Mouse (Mus musculus) neural tube, embryonic 14.5 days (tissue): ENCODE data around the gene Nbeal1. TPM values are rescaled to one million over a fixed set of nuclear protein-coding genes. Genes with fewer than 3 reads are reported as not detected.

ENCODE experiments used
- ATAC-seq: fragments of 200-750 bp; cut with Nextera tagmentation; 2 replicates; pipeline ENCODE4 v1.8.0; 2017; ENCODE audit warnings: low read depth, mild to moderate bottlenecking, moderate TSS enrichment, moderate library complexity
- H3K27ac ChIP-seq: fragments of 300-500 bp; sonication (generic); 2 replicates; pipeline ENCODE4 v1.5.1; 2014; ENCODE audit warnings: low read depth, mild to moderate bottlenecking, control low read depth, low read length, moderate library complexity, mixed read lengths
- H3K27me3 ChIP-seq: fragments of 300-500 bp; sonication (generic); 2 replicates; pipeline ENCODE4 v1.6.1; 2014; ENCODE audit warnings: low read length; ENCODE audit not compliant: control insufficient read depth, insufficient read depth
- H3K36me3 ChIP-seq: fragments of 300-500 bp; sonication (generic); 2 replicates; pipeline ENCODE4 v1.6.1; 2014; ENCODE audit warnings: low read length, mixed read lengths; ENCODE audit not compliant: control insufficient read depth, insufficient read depth
- H3K4me1 ChIP-seq: fragments of 300-500 bp; sonication (generic); 2 replicates; pipeline ENCODE4 v1.6.1; 2014; ENCODE audit warnings: low read length; ENCODE audit not compliant: control insufficient read depth, insufficient read depth
- H3K4me2 ChIP-seq: fragments of 300-500 bp; sonication (generic); 2 replicates; pipeline ENCODE4 v1.6.1; 2014; ENCODE audit warnings: mild to moderate bottlenecking, low read depth, low read length, control low read depth
- H3K4me3 ChIP-seq: fragments of 300-500 bp; sonication (generic); 2 replicates; pipeline ENCODE4 v1.5.1; 2014; ENCODE audit warnings: low read depth, low read length, control low read depth, mixed read lengths
- H3K9ac ChIP-seq: fragments of 300-500 bp; sonication (generic); replicated peaks from 2 replicates; pipeline ENCODE4 v1.6.1; 2014; ENCODE audit warnings: low read depth, mild to moderate bottlenecking, control low read depth, low read length, mixed read lengths
- H3K9me3 ChIP-seq: fragments of 300-500 bp; sonication (generic); 2 replicates; pipeline ENCODE4 v1.6.1; 2016; ENCODE audit warnings: low read length; ENCODE audit not compliant: control insufficient read depth
- WGBS: fragments of 180-500 bp; shearing (Covaris S2); extraction: QIAGEN DNeasy Blood & Tissue Kit; methylation state at CpG from one replicate; pipeline ENCODE4 v1.1.7; 2014; 5-methylcytosine and 5-hydroxymethylcytosine counted together
- polyA plus RNA-seq: library from polyadenylated mRNA; unstranded; fragments of >200 nt; fragmentation: Nextera tagmentation; extraction: Ambion mirVana; gene quantifications from 2 replicates; pipeline ENCODE4 v1.2.1, GENCODE M21; 2014

The Nbeal1 gene
- polyA plus RNA-seq, 1 experiment from 2014 or later: 13.7 TPM

DNA sequence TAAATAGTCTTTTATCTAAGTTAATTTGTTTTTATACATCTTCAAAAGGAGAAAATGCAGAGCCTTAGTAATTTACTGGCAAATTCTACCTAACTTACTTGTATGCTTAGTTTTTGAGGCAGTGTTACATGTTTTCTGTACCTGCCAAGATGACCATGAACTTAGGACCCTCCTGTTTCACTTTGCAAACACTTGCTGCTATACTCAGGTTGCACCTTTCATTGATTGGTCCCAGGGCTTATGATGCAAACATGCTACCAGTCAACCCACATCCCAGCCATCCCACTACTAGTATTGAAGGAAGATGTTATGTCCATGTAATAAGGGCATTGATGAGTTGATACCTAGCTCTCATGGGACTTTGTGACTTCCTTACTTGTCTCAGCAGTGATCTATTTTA lies 88.9 kb downstream of the Nbeal1 start:
- no peak for ATAC-seq
- no peaks in the 10 kb centered on the region for H3K27me3 ChIP-seq
- no peaks in the 10 kb centered on the region for H3K4me1 ChIP-seq
- no peak overlapping the region for H3K27ac ChIP-seq
- no peak overlapping the region for H3K9ac ChIP-seq
- no peaks in the 10 kb centered on the region for H3K9me3 ChIP-seq
- peaks cover 16% of the 10 kb centered on the region for H3K36me3 ChIP-seq
- no peak overlapping the region for H3K4me3 ChIP-seq
- H3K4me2 ChIP-seq: no peak overlapping the region

DNA sequence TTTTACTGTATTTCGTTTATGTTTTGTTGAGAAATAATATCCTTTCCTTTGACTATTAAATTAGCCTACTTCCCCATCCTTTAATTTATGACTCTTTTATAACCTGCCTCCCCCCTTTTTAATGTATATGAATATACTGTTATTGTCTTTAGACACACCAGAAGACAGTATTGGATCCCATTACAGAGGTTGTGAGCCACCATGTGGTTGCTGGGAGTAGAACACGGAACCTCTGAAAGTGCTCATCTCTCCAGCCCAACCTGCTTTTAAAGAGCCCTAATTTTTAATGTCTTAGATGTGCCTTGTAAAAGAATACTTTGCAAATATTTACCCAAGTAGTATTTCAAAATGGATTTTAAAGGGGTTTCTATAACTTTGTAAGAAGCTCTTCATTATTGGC lies 92.1 kb downstream of the Nbeal1 start:
- no peak overlapping the region for H3K9ac ChIP-seq
- H3K9me3 ChIP-seq: no peaks in the 10 kb centered on the region
- no peaks in the 10 kb centered on the region for H3K27me3 ChIP-seq
- ATAC-seq: no peak
- no peak overlapping the region for H3K4me2 ChIP-seq
- 72% methylated on average over 2 of the region's 2 CpGs for WGBS
- peaks cover 6% of the 10 kb centered on the region; the same call in 1 of the 2 replicates for H3K36me3 ChIP-seq
- no peaks in the 10 kb centered on the region for H3K4me1 ChIP-seq
- H3K4me3 ChIP-seq: no peak overlapping the region
- no peak overlapping the region for H3K27ac ChIP-seq

DNA sequence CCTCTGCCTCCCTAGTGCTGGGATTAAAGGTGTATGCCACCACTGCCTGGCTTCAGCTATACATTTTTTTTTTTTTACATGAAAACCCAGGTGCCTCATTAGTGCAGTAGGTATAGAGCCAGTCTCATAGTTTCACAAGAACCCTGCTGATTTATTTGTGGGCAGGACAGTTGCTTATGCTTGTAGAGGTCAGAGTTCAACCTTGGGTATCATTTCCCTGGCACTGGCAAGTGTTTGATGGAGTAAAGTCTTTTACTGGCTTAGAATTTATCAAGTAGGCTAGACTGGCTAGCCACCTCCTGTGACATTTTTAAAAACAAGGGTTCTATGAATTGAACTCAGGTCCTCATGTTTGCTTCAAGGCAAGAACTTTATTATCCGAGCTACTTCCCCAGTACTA lies 113.5 kb downstream of the Nbeal1 start:
- Histone ChIP-seq H3K27me3 (no peaks in the 10 kb centered on the region), H3K9ac (no peak overlapping the region), H3K9me3 (no peaks in the 10 kb centered on the region), H3K4me1 (no peaks in the 10 kb centered on the region), H3K4me2 (no peak overlapping the region), H3K36me3 (peaks cover 29% of the 10 kb centered on the region), H3K27ac (no peak overlapping the region), H3K4me3 (no peak overlapping the region)
- ATAC-seq: no peak
- 81% methylated on average over 1 of the region's 1 CpGs for WGBS

DNA sequence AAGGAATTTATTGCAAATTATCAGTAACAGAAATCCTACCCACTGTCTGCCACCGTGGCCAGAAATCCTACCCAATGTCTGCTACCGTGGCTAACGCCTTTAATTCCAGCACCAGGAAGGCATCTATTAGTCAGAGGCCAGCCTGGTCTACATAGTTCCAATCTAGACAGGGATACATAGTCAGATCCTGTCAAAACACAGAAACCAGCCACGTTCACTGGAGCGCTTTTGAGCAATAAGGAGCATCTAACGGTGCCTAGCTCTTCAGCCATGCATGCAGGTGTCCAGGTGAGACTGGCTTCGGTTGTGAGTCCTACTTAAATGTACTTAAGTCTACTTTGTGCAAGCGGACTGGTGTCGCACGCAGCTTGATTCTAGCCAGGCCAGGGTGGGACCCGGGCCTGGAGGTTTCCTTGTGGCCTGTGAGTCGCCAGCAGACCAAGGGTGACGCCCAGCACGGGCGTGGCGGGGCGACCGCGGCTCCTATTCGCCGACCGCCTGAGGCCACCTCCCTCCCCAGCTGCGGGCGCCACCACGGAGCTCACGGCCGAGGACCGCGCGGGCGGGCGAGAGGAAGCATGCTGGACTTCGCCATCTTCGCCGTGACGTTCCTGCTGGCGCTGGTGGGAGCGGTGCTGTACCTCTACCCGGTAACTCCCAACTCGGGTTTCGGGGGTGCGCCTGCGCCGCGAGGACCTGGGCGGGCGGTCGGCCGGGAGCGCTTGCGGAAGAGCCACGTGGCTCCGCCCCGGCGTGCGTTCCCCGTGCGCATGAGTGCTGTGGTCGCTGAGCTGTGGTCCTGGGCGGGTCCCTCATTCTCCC lies 162.6 kb downstream of the Nbeal1 start, which contains the start of gene Cyp20a1:
Gene Cyp20a1, plus strand, starts transcription at position 516 of the 822 bp plus-strand sequence.
- Histone ChIP-seq H3K4me1 (peaks cover 4% of the 10 kb centered on the region; the same call in 1 of the 2 replicates), H3K9me3 (no peaks in the 10 kb centered on the region), H3K4me3 (peak within 1 kb of the TSS; percentile 71), H3K9ac (peak within 1 kb of the TSS; percentile 72), H3K27me3 (no peaks in the 10 kb centered on the region), H3K27ac (peak within 1 kb of the TSS; percentile 85), H3K4me2 (peak within 1 kb of the TSS; percentile 86), H3K36me3 (peaks cover 6% of the 10 kb centered on the region; the same call in 1 of the 2 replicates)
- ATAC-seq: peak; percentile 98
- 1% methylated on average over 46 of the region's 60 CpGs for WGBS

DNA sequence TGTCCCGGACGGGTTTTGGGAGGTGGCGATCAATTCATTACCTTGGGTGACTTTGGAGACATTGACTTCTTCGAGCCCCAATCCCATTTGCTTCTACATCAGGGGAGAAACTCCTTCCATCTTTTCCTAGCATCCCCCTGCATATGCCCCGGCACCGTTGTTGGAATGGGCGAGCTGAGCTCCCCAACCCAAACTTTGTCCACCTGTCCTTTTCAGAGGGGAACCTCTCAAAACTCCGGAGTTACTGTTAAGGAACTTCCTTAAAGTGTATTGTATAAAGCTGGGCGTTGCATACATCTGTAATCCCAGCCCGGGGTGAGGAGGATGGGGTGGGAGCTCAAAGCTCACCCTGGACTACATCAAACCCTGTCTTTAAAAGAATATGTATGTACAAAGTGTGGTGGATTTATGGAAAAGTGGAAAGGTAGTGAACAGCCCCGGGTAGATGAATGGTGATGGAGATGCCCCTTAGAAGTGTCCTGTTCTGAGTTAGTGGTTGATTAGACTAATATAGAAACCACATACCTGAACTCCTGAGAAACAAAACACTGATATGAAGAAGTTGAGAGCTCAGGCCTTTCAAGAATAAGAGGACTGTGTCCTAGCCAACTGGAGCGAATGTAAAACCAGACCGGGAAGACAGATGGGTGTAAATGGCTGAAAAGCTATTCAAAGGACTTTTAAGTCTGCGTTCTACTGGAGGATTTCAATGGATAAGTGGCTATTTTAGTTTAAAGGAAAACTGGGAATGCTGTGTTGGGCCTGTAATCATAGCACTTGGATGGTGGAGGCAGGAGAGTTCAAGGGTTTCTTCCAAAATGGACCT lies 163.4 kb downstream of the Nbeal1 start:
- peaks cover 2% of the 10 kb centered on the region; the same call in 1 of the 2 replicates for H3K36me3 ChIP-seq
- peak overlapping the region; percentile 85 for H3K27ac ChIP-seq
- peak; percentile 41; the same call in 1 of the 2 replicates for ATAC-seq
- peak overlapping the region; percentile 71 for H3K4me3 ChIP-seq
- peak overlapping the region; percentile 86 for H3K4me2 ChIP-seq
- peaks cover 4% of the 10 kb centered on the region; the same call in 1 of the 2 replicates for H3K4me1 ChIP-seq
- no peaks in the 10 kb centered on the region for H3K9me3 ChIP-seq
- peak overlapping the region; percentile 72 for H3K9ac ChIP-seq
- 8% methylated on average over 14 of the region's 14 CpGs for WGBS
- no peaks in the 10 kb centered on the region for H3K27me3 ChIP-seq

DNA sequence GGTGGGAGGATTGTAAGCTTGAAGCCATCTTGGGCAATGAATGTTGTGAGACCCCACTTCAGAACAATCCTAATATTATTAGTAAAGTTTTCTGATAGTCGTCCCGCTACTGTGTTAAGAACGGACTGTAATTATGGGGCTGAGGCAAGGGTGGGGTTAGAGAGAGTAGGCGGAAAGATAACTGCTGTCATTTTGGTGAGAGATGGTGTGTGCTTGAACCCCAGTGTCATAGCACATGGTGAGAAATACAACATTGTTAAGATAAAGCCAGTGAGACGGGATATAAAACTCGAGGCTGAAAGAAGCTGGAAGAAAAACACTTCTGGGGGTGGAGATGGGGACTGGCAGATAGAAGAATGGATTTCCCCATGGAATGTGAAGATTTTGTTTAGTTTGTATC lies 164.3 kb downstream of the Nbeal1 start:
- H3K4me1 ChIP-seq: peaks cover 4% of the 10 kb centered on the region; the same call in 1 of the 2 replicates
- H3K27ac ChIP-seq: no peak overlapping the region
- H3K9me3 ChIP-seq: no peaks in the 10 kb centered on the region
- no peaks in the 10 kb centered on the region for H3K36me3 ChIP-seq
- ATAC-seq: no peak
- 89% methylated on average over 6 of the region's 6 CpGs for WGBS
- H3K4me3 ChIP-seq: no peak overlapping the region
- H3K27me3 ChIP-seq: no peaks in the 10 kb centered on the region
- H3K9ac ChIP-seq: no peak overlapping the region
- peak overlapping the region; percentile 86; the same call in 1 of the 2 replicates for H3K4me2 ChIP-seq

DNA sequence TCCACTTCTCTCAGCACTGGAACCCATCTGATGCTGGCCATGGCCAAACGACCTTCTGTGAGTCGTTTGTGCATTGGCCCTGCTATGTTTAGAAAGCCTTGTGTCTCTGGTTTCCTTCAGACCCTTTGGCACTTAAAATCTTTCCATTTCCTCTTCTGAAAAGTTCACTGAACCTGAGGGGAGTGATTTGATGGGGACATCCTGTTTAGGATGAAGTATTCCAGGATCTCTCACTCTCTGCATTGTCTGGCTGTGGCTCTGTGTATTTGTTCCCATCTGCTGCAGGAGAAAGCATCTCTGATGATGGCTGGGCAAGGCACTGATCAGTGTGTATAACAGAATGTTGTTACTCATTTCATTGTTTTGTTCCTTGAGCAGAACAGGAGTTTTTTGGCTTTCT lies 165.3 kb downstream of the Nbeal1 start:
- no peak overlapping the region for H3K4me2 ChIP-seq
- no peaks in the 10 kb centered on the region for H3K9me3 ChIP-seq
- ATAC-seq: no peak
- no peak overlapping the region for H3K9ac ChIP-seq
- no peaks in the 10 kb centered on the region for H3K36me3 ChIP-seq
- 82% methylated on average over 2 of the region's 2 CpGs for WGBS
- H3K4me3 ChIP-seq: no peak overlapping the region
- H3K27ac ChIP-seq: no peak overlapping the region
- H3K4me1 ChIP-seq: peaks cover 4% of the 10 kb centered on the region; the same call in 1 of the 2 replicates
- no peaks in the 10 kb centered on the region for H3K27me3 ChIP-seq

DNA sequence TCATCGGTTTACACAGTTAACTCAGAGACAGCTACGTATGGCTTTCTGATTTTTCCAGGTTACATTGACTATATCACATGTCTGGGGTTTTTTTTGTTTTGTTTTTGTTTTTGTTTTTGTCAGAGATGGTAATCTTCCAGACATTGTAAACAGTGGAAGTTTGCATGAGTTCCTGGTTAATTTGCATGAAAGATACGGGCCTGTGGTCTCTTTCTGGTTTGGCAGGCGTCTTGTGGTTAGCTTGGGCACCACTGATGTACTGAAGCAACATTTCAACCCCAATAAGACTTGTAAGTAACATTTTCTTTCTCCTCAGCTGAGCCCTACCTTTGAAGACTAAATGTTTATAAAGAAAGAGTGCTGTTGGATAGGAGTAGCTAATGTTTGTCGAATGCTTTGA lies 172.4 kb downstream of the Nbeal1 start:
- H3K36me3 ChIP-seq: no peaks in the 10 kb centered on the region
- no peak overlapping the region for H3K4me3 ChIP-seq
- H3K9me3 ChIP-seq: no peaks in the 10 kb centered on the region
- no peak overlapping the region for H3K4me2 ChIP-seq
- no peaks in the 10 kb centered on the region for H3K27me3 ChIP-seq
- 90% methylated on average over 5 of the region's 5 CpGs for WGBS
- H3K27ac ChIP-seq: no peak overlapping the region
- ATAC-seq: no peak
- no peak overlapping the region for H3K9ac ChIP-seq
- H3K4me1 ChIP-seq: no peaks in the 10 kb centered on the region

DNA sequence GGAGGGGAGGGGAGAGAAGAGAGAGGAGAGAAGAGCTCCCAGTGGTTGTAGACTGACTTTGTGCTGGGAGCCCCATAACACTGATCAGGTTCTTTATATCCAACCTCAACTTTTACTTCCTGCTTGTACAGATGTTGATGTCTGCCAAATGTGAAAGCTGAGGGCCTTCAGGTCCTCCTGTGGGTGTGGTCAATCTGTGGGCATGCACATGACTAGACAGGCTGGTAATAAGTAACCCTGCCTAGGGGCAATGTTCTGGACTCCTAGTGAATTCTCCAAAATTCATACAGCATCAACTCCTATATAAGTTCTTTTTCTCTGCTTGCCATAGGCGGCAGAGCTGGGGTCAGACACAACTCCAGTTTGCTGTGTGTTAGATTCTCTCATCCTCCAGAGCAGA lies 181.2 kb downstream of the Nbeal1 start:
- 100% methylated on average over 1 of the region's 1 CpGs for WGBS

More for the DNA sequence above, 181.2 kb downstream of the Nbeal1 start:
- Histone ChIP-seq H3K4me2 (no peak overlapping the region), H3K36me3 (no peaks in the 10 kb centered on the region), H3K9me3 (no peaks in the 10 kb centered on the region), H3K27me3 (no peaks in the 10 kb centered on the region), H3K4me1 (no peaks in the 10 kb centered on the region), H3K4me3 (no peak overlapping the region), H3K9ac (no peak overlapping the region), H3K27ac (no peak overlapping the region)
- ATAC-seq: no peak
